Mouse (Mus musculus) hindbrain, embryonic 16.5 days (tissue): ENCODE data around the gene Ankrd53. TPM values are rescaled to one million over a fixed set of nuclear protein-coding genes. Genes with fewer than 3 reads are reported as not detected.
A peak's percentile ranks its signal among the peaks of the same experiment; 100 is the strongest.
"Not testable (repeated sequence)": the region's sequence is repeated elsewhere in the genome, so short reads cannot be mapped to it uniquely, and the experiment has no call there.

Source experiments
- ATAC-seq: fragments of 200-750 bp; cut with Nextera tagmentation; 2 replicates; pipeline ENCODE4 v1.8.0; 2017; ENCODE audit warnings: moderate TSS enrichment, moderate library complexity
- H3K27ac ChIP-seq: fragments of 300-500 bp; sonication (generic); 2 replicates; pipeline ENCODE4 v1.5.1; 2014; ENCODE audit warnings: low read depth, mild to moderate bottlenecking, control low read depth, low read length, moderate library complexity
- H3K27me3 ChIP-seq: fragments of 300-500 bp; sonication (generic); replicated peaks from 2 replicates; pipeline ENCODE4 v1.6.1; 2014; ENCODE audit warnings: low read length; ENCODE audit not compliant: control insufficient read depth, insufficient read depth
- H3K36me3 ChIP-seq: fragments of 300-500 bp; sonication (generic); 2 replicates; pipeline ENCODE4 v1.6.1; 2014; ENCODE audit warnings: mild to moderate bottlenecking, low read length, moderate library complexity, mixed read lengths; ENCODE audit not compliant: control insufficient read depth, insufficient read depth
- H3K4me1 ChIP-seq: fragments of 300-500 bp; sonication (generic); 2 replicates; pipeline ENCODE4 v1.6.1; 2014; ENCODE audit warnings: low read depth, low read length; ENCODE audit not compliant: control insufficient read depth, insufficient read depth
- H3K4me2 ChIP-seq: fragments of 300-500 bp; sonication (generic); 2 replicates; pipeline ENCODE4 v1.6.1; 2014; ENCODE audit warnings: mild to moderate bottlenecking, low read length, control low read depth, moderate library complexity
- H3K4me3 ChIP-seq: fragments of 300-500 bp; sonication (generic); 2 replicates; pipeline ENCODE4 v1.5.1; 2014; ENCODE audit warnings: mild to moderate bottlenecking, low read length, control low read depth, moderate library complexity
- H3K9ac ChIP-seq: fragments of 300-500 bp; sonication (generic); 2 replicates; pipeline ENCODE4 v1.6.1; 2014; ENCODE audit warnings: low read depth, mild to moderate bottlenecking, control low read depth, low read length, moderate library complexity
- H3K9me3 ChIP-seq: fragments of 300-500 bp; sonication (generic); 2 replicates; pipeline ENCODE4 v1.6.1; 2014; ENCODE audit warnings: mild to moderate bottlenecking, low read length, moderate library complexity; ENCODE audit not compliant: control insufficient read depth
- whole genome bisulfite sequencing: fragments of 180-500 bp; shearing (Covaris S2); extraction: QIAGEN DNeasy Blood & Tissue Kit; methylation state at CpG from one replicate; pipeline ENCODE4 v1.1.7; 2014; 5-methylcytosine and 5-hydroxymethylcytosine counted together
- polyA plus RNA-seq: library from polyadenylated mRNA; unstranded; fragments of >200 nt; fragmentation: Nextera tagmentation; extraction: Ambion mirVana; gene quantifications from 2 replicates; pipeline ENCODE4 v1.2.1, GENCODE M21; 2015

The Ankrd53 gene
- polyA plus RNA-seq, 1 experiment from 2014 or later = not detected

DNA sequence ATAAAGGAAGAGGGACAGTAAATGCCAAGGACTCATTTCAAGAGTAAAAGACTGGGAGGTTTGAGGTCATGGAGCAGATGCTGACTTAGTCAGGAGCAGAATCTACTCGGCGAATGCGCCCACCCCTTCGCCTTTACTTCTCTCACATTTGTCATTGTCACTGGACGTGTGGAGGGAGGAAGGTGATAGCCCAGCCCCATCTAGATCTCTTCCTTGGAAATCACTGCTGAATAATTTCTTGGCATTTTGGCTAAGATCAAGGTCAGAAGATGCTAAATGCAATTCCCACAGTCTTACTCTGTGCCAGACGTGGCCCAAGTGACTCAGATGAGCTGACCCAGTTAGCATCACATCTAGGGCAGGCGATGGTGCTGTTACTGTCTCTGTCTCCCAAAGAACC is 15.9 kb downstream of the Ankrd53 start:
- Histone ChIP-seq H3K4me1 (peaks cover 21% of the 10 kb centered on the region), H3K27ac (no peak overlapping the region), H3K4me3 (no peak overlapping the region), H3K9ac (no peak overlapping the region), H3K4me2 (no peak overlapping the region), H3K27me3 (no peaks in the 10 kb centered on the region), H3K36me3 (no peaks in the 10 kb centered on the region), H3K9me3 (no peaks in the 10 kb centered on the region)
- WGBS = 83% methylated on average over 7 of the region's 7 CpGs
- ATAC-seq = no peak

DNA sequence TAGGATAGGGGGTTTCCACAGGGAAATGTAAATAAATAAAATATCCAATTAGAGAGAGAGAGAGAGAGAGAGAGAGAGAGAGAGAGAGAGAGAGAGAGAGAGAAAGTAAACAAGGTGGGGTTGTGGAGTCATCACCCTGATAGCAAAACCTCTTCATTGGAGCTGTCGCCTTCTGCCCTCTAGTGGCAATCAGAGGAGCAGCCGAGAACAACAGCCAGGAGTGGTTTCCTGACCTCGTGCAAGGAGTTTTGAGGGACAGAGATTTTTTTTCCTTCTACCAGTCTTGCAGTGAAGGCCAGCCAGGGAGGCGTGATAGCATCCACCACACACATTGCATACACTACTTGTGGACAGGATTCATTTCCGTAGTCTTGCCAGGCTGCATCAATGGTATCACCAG is 16.6 kb downstream of the Ankrd53 start:
- Histone ChIP-seq H3K4me1 (peaks cover 17% of the 10 kb centered on the region), H3K36me3 (no peaks in the 10 kb centered on the region), H3K4me3 (no peak overlapping the region), H3K4me2 (no peak overlapping the region), H3K27me3 (no peaks in the 10 kb centered on the region), H3K9ac (no peak overlapping the region), H3K9me3 (no peaks in the 10 kb centered on the region), H3K27ac (no peak overlapping the region)
- WGBS = 6% methylated on average over 5 of the region's 5 CpGs
- no peak for ATAC-seq

DNA sequence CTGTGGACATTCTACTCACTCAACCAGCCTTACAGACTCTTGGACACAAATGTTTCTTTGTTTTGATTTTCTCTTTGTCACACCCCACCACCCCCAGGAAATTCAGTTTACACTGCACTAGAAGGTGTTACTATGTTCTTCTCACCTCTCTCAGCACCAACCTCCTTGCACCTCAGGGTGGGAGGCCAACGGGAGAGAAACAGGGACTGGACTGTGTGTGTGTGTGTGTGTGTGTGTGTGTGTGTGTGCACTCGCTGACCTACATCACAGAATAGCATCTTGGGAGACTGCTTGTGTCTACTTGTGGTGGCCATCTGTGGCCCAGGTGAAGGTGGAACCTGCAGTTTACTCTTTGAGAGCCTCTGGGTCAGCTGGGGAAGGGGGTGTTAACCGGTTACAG is 24.0 kb downstream of the Ankrd53 start:
- no peak overlapping the region for H3K27ac ChIP-seq
- H3K4me1 ChIP-seq = no peaks in the 10 kb centered on the region
- no peak overlapping the region for H3K4me3 ChIP-seq
- H3K4me2 ChIP-seq = no peak overlapping the region
- no peaks in the 10 kb centered on the region for H3K9me3 ChIP-seq
- H3K9ac ChIP-seq = no peak overlapping the region
- H3K36me3 ChIP-seq = no peaks in the 10 kb centered on the region
- no peak for ATAC-seq
- 83% methylated on average over 3 of the region's 3 CpGs for whole genome bisulfite sequencing
- no peaks in the 10 kb centered on the region for H3K27me3 ChIP-seq

DNA sequence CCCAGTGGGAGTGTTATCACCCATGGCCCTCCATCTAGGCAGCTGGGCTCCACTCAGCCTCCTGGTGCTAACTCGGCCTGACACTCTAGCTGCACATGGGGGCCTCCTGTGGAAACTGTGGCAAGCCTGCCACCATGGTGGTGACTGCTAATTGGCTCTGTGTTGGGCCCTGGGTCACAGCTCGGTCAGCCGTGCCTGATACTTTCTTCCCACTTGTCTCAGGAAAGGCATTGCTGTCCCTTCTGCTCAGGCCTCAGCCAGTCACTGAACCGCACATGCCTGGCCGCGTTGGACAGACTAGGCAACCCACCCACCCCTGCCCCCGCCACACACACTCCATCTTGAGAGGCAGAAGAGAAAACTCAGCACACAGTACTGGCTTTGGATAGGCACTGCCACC is 26.1 kb downstream of the Ankrd53 start:
- Histone ChIP-seq H3K9me3 (no peaks in the 10 kb centered on the region), H3K4me2 (no peak overlapping the region), H3K36me3 (no peaks in the 10 kb centered on the region), H3K9ac (no peak overlapping the region), H3K4me1 (no peaks in the 10 kb centered on the region), H3K27ac (no peak overlapping the region), H3K27me3 (no peaks in the 10 kb centered on the region), H3K4me3 (no peak overlapping the region)
- ATAC-seq = no peak
- 39% methylated on average over 7 of the region's 7 CpGs for WGBS

GRCm38 (mm10) chr6:83790533-83790932 is 28.1 kb downstream of the Ankrd53 start:
- 75% methylated on average over 5 of the region's 5 CpGs for WGBS

DNA sequence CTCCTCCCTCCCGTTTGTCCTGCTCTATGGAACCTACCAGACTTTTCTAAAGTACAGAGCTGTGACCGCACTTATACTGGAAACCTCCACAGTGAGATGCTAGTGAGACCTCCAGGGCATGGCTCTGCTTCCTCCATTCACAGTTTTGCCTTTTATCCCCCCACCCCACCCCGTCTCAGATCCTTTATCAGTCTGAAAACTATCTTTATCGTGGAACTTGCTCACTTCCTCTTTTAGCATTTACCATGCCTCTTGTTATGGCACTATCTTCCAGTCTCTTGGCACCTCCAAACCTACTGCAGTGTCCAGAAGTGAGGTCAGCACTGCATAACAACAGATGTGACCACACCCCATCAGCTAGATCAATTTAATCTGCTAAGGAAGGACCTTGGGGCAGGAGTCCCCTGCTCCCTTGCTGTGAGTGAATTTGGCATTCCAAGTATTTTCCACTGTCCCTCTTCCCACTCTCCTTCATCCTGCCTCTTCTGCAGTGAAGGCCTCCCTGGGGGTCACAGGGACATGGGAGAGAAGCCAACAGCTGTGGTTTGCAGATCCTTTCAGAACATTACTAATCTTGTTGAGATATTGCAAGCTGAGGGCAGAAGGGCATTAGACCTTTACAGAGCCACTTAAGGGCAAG is 28.9 kb downstream of the Ankrd53 start:
- WGBS = 70% methylated on average over 4 of the region's 4 CpGs

More at GRCm38 (mm10) chr6:83790533-83790932, 28.1 kb downstream of the Ankrd53 start:
- H3K36me3 ChIP-seq, ATAC-seq, H3K4me1 ChIP-seq, H3K4me3 ChIP-seq, H3K27ac ChIP-seq, H3K4me2 ChIP-seq, H3K9ac ChIP-seq, H3K9me3 ChIP-seq, H3K27me3 ChIP-seq: not testable (repeated sequence)

GRCm38 (mm10) chr6:83794760-83795296 is 32.4 kb downstream of the Ankrd53 start, which contains the start of gene Nagk:
Gene Nagk (plus strand): TSS chr6:83794982.
- H3K9me3 ChIP-seq = no peaks in the 10 kb centered on the region
- H3K9ac ChIP-seq = peak within 1 kb of the TSS; percentile 89
- peak within 1 kb of the TSS; percentile 95 for H3K27ac ChIP-seq
- under 1% methylated on average over 43 of the region's 43 CpGs for WGBS
- H3K27me3 ChIP-seq = no peaks in the 10 kb centered on the region
- peak within 1 kb of the TSS; percentile 84 for H3K4me2 ChIP-seq
- H3K4me3 ChIP-seq = peak within 1 kb of the TSS; percentile 83
- peaks cover 11% of the 10 kb centered on the region for H3K4me1 ChIP-seq
- H3K36me3 ChIP-seq = peaks cover 2% of the 10 kb centered on the region; the same call in 1 of the 2 replicates
- ATAC-seq = peak; percentile 96

More for the DNA sequence above, 28.9 kb downstream of the Ankrd53 start:
- Histone ChIP-seq H3K27me3 (no peaks in the 10 kb centered on the region), H3K27ac (no peak overlapping the region), H3K4me1 (peaks cover 8% of the 10 kb centered on the region), H3K36me3 (no peaks in the 10 kb centered on the region), H3K4me2 (no peak overlapping the region), H3K9me3 (no peaks in the 10 kb centered on the region), H3K4me3 (no peak overlapping the region), H3K9ac (no peak overlapping the region)
- ATAC-seq = no peak

DNA sequence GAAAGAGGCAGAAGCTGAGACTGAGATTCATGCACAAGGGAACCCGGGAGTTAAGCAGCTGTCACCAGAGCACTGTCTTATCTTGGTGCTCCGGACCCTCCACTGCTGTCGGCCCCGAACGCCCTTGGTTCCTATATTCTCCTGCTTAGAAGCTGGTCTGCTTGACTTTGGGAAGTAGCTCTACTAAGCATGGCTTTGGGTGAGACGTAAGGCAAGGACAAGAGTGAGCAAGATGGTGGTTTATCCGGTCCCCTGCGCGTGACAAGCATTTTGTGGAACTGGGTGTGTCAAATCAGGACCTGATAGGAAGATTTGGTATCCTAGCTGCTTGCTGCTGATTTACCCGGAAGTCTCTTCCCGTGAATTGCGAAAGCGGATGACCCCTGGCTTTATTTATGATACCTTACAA is 33.1 kb downstream of the Ankrd53 start:
- Histone ChIP-seq H3K36me3 (peaks cover 7% of the 10 kb centered on the region; the same call in 1 of the 2 replicates), H3K27me3 (no peaks in the 10 kb centered on the region), H3K27ac (peak overlapping the region; percentile 95), H3K4me1 (peaks cover 11% of the 10 kb centered on the region), H3K4me3 (peak overlapping the region; percentile 83), H3K4me2 (peak overlapping the region; percentile 84), H3K9me3 (no peaks in the 10 kb centered on the region), H3K9ac (peak overlapping the region; percentile 89)
- WGBS = 9% methylated on average over 13 of the region's 13 CpGs
- ATAC-seq = no peak; the same call in none of the 2 replicates

- Histone ChIP-seq H3K27me3 (no peaks in the 10 kb centered on the region), H3K4me3 (no peak overlapping the region), H3K9me3 (no peaks in the 10 kb centered on the region), H3K36me3 (peaks cover 14% of the 10 kb centered on the region), H3K9ac (no peak overlapping the region), H3K4me2 (no peak overlapping the region; the same call in 1 of the 2 replicates), H3K4me1 (peaks cover 11% of the 10 kb centered on the region), H3K27ac (no peak overlapping the region)
- no peak for ATAC-seq
- WGBS = 50% methylated on average over 3 of the region's 3 CpGs
Measured at GRCm38 (mm10) chr6:83796686-83797085, 34.2 kb downstream of the Ankrd53 start.
